In genomic region chr15:100905006-100905405, GRCm38 (mm10) we compare ENCODE assay signal across 14 mouse cellular contexts. TPM values are rescaled to one million over a fixed set of nuclear protein-coding genes. Genes with fewer than 3 reads are reported as not detected.
DNase-seq lines count a peak whose midpoint lies in the region; ATAC-seq and TF ChIP-seq lines count a peak whose summit lies in the region.
"Had no signal": no experiment of that assay in that cellular context is flagged by ENCODE, and none has a peak within 500 bp of the region (broad histone marks: within the 10 kb centered on the region; RNA-seq: fewer than 3 reads in every experiment).

No protein-coding gene starts in this region.

- H3K27ac ChIP-seq in lung, embryonic 14.5 days (ENCODE audit: low read depth) = no peak overlapping the region
- H3K27ac ChIP-seq in hindbrain, embryonic 12.5 days = no peak overlapping the region
- H3K27ac ChIP-seq: limb, embryonic 15.5 days had no signal

- WGBS in lung, embryonic 14.5 days = 19% methylated on average over 2 of the region's 2 CpGs
- WGBS in hindbrain, embryonic 12.5 days = 41% methylated on average over 2 of the region's 2 CpGs

- no peak for ATAC-seq in lung, embryonic 14.5 days (ENCODE audit: insufficient read depth)
- peak; percentile 97 for ATAC-seq in activated CD4-positive, CD25-positive, alpha-beta regulatory T cell, adult 4 months
- peak; percentile 85; the same call in 1 of the 2 replicates for ATAC-seq in neutrophil, adult 5-6 weeks (ENCODE audit: extremely low read depth, insufficient number of reproducible peaks, low FRiP score, poor library complexity, severe bottlenecking)
- no peak for ATAC-seq in hindbrain, embryonic 12.5 days (ENCODE audit: low FRiP score)
- ATAC-seq: forebrain, embryonic 16.5 days had no signal

- no peaks in the 10 kb centered on the region for H3K4me1 ChIP-seq in lung, embryonic 14.5 days (ENCODE audit: insufficient read depth)
- H3K4me1 ChIP-seq in hindbrain, embryonic 12.5 days = peaks cover 13% of the 10 kb centered on the region
- H3K4me1 ChIP-seq: limb, embryonic 15.5 days had no signal

- H3K9ac ChIP-seq in lung, embryonic 14.5 days = no peak overlapping the region
- no peak overlapping the region for H3K9ac ChIP-seq in hindbrain, embryonic 12.5 days
- H3K9ac ChIP-seq: limb, embryonic 15.5 days had no signal

- DNase-seq in lung, embryonic 14.5 days = peak; percentile 10
- DNase-seq in lung, adult 18-20 months = no peak
- DNase-seq in thymus, postnatal 25 days = peak; percentile 78
- no peak for DNase-seq in gastrocnemius, postnatal 36 days
- no peak for DNase-seq in neural tube, embryonic 10.5 days (ENCODE audit: extremely low spot score, low spot score)
- DNase-seq: adrenal gland, postnatal 25 days; heart, adult 11 months; lung, postnatal 14 days; right cerebral cortex, postnatal 25 days had no signal

- no peaks in the 10 kb centered on the region for H3K36me3 ChIP-seq in lung, embryonic 14.5 days (ENCODE audit: insufficient read depth)
- H3K36me3 ChIP-seq in hindbrain, embryonic 12.5 days = 0 out of 2 replicates have a peak, but pooled peaks cover 4% of the 10 kb centered on the region
- H3K36me3 ChIP-seq: limb, embryonic 15.5 days had no signal

- intact Hi-C loops in gastrocnemius, postnatal 36 days (cut with DNase I) = no loop called here

- no peak overlapping the region for H3K4me2 ChIP-seq in lung, embryonic 14.5 days
- H3K4me2 ChIP-seq in hindbrain, embryonic 12.5 days (replicated peaks) = no peak overlapping the region
- H3K4me2 ChIP-seq: limb, embryonic 15.5 days had no signal

- H3K27me3 ChIP-seq in lung, embryonic 14.5 days (ENCODE audit: insufficient read depth, low read length) = no peaks in the 10 kb centered on the region
- H3K27me3 ChIP-seq in hindbrain, embryonic 12.5 days = no peaks in the 10 kb centered on the region
- H3K27me3 ChIP-seq: limb, embryonic 15.5 days had no signal

- no peaks in the 10 kb centered on the region for H3K9me3 ChIP-seq in lung, embryonic 14.5 days (ENCODE audit: low read depth, low read length)
- no peaks in the 10 kb centered on the region for H3K9me3 ChIP-seq in hindbrain, embryonic 12.5 days (replicated peaks)
- H3K9me3 ChIP-seq: limb, embryonic 15.5 days had no signal

- H3K4me3 ChIP-seq in lung, embryonic 14.5 days (ENCODE audit: low read depth, low read length) = no peak overlapping the region
- no peak overlapping the region for H3K4me3 ChIP-seq in hindbrain, embryonic 12.5 days
- H3K4me3 ChIP-seq: limb, embryonic 15.5 days had no signal

- TF ChIP-seq CTCF in lung, embryonic 14.5 days (IDR thresholded peaks at IDR 0.05; ENCODE audit: low read depth) = no peak

RNA-seq across cellular contexts. Expression of gene Scn8a, which starts 35.3 kb away (rescaled TPM):
- polyA plus RNA-seq in lung, embryonic 14.5 days (2014; fragmentation: Nextera tagmentation; extraction: Ambion mirVana) = 1.3 and 2.6 TPM in 2 replicates
- 1 to 10 TPM in 1 of 2 experiments, under 1 TPM in 1; 0.52 to 2.2 TPM for polyA plus RNA-seq in activated CD4-positive, CD25-positive, alpha-beta regulatory T cell, adult 4 months (2017; shearing (Covaris generic))
- total RNA-seq in neutrophil, adult 5-6 weeks (2017) = 1.4 and 7.1 TPM in 2 replicates
- under 1 TPM in 1 of 2 experiments, not detected in 1; 0.43 TPM for total RNA-seq in gastrocnemius, postnatal 36 days (2021)
- 19.2 and 20.2 TPM in 2 replicates for polyA plus RNA-seq in hindbrain, embryonic 12.5 days (2016; fragmentation: Nextera tagmentation; extraction: Ambion mirVana)

Comparison
In these comparisons a context has a peak if more than half of its experiments do, and no peak if none do; other contexts are left out.
1. DNase-seq: peak in lung, embryonic 14.5 days (single experiment) and thymus, postnatal 25 days (single experiment); none in lung, adult 18-20 months (0 of 2), gastrocnemius, postnatal 36 days (0 of 2) and neural tube, embryonic 10.5 days (single experiment).
2. ATAC-seq: peak in activated CD4-positive, CD25-positive, alpha-beta regulatory T cell, adult 4 months (single experiment) and neutrophil, adult 5-6 weeks (single experiment); none in lung, embryonic 14.5 days (single experiment) and hindbrain, embryonic 12.5 days (single experiment).